22 mouse cellular contexts compared by ENCODE assay signal in the genomic region with DNA sequence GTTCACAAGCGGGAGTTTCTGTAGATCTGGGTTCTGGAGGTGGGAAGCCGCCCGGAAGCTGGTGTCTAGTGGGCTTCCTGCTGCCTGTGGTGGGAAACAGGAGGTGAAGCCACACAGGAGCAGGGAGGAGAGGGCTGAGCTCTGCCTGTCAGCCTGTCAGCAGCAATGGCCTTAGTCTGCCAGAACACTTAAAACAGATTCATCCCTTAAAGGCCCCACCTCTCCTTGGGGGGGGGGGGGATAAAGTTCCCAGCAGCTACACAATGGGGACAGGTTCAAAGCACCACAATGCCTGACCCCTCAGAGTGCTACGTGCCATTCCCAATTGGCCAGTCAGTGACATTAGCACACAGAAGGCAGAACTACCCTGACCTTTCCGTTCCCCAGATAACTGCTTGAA. TPM values are rescaled to one million over a fixed set of nuclear protein-coding genes. Genes with fewer than 3 reads are reported as not detected.
DNase-seq lines count a peak whose midpoint lies in the region; ATAC-seq and TF ChIP-seq lines count a peak whose summit lies in the region.
"Had no signal": no experiment of that assay in that cellular context is flagged by ENCODE, and none has a peak within 500 bp of the region (broad histone marks: within the 10 kb centered on the region; RNA-seq: fewer than 3 reads in every experiment).

No protein-coding gene starts in this region.

- no peak for TF ChIP-seq EP300 in lung, postnatal 0 days (IDR thresholded peaks at IDR 0.05)

- peaks cover 28% of the 10 kb centered on the region for H3K4me1 ChIP-seq in heart, embryonic 12.5 days (replicated peaks)
- no peaks in the 10 kb centered on the region for H3K4me1 ChIP-seq in lung, postnatal 0 days (ENCODE audit: insufficient read depth, low read depth, low read length)

- intact Hi-C loops in heart, postnatal 25 days (cut with DNase I): loop anchor here (5.0 kb wide), 1 partner anchor 50 kb away; no protein-coding TSS in a partner anchor

- H3K9me3 ChIP-seq in heart, embryonic 12.5 days (replicated peaks): no peaks in the 10 kb centered on the region
- H3K9me3 ChIP-seq in lung, postnatal 0 days (ENCODE audit: low read length): no peaks in the 10 kb centered on the region
- H3K9me3 ChIP-seq: embryonic facial prominence, embryonic 15.5 days; forebrain, embryonic 15.5 days; hindbrain, embryonic 13.5 days; liver, embryonic 13.5 days had no signal

- WGBS in heart, embryonic 12.5 days: 17% methylated on average over 5 of the region's 5 CpGs
- 22% methylated on average over 5 of the region's 5 CpGs for WGBS in lung, postnatal 0 days

- ATAC-seq in heart, embryonic 12.5 days (ENCODE audit: insufficient number of reproducible peaks, low FRiP score): peak; percentile 13; the same call in 1 of the 2 replicates
- ATAC-seq in lung, postnatal 0 days: no peak
- ATAC-seq in common myeloid progenitor, adult 5-6 weeks (replicated peaks; ENCODE audit: low read depth, poor library complexity, severe bottlenecking): peak; percentile 21; the same call in 1 of the 2 replicates
- ATAC-seq: forebrain, embryonic 15.5 days; inflammation-experienced regulatory T-cells, adult 6 months; midbrain, embryonic 16.5 days had no signal

- H3K4me3 ChIP-seq in heart, embryonic 12.5 days: no peak overlapping the region
- H3K4me3 ChIP-seq in lung, postnatal 0 days (ENCODE audit: low read depth, low read length): no peak overlapping the region
- H3K4me3 ChIP-seq: embryonic facial prominence, embryonic 15.5 days; forebrain, embryonic 15.5 days; hindbrain, embryonic 13.5 days; liver, embryonic 13.5 days; myocyte had no signal

- no peak for DNase-seq in heart, postnatal 25 days (ENCODE audit: low spot score)
- no peak for DNase-seq in lung, postnatal 0 days (ENCODE audit: low spot score)
- no peak for DNase-seq in lung, postnatal 14 days
- peak; percentile 48 to 61 for DNase-seq in natural killer cell, adult 2 months (ENCODE audit: low spot score in 2 of 2)
- DNase-seq in spleen, postnatal 10 days (ENCODE audit: low spot score in 2 of 2): no peak
- DNase-seq: cerebellum, adult 2 months; cerebellum, postnatal 36 days; gastrocnemius, postnatal 10 days; kidney, adult 18-20 months; kidney, postnatal 25 days; liver, embryonic 13.5 days; lung, embryonic 14.5 days; thymus, adult 18-20 months; thymus, postnatal 36 days had no signal

- H3K27ac ChIP-seq in heart, embryonic 12.5 days (ENCODE audit: poor library complexity, severe bottlenecking): no peak overlapping the region
- 0 out of 2 replicates have a peak overlapping the region, but pooled peaks have one; percentile 38 for H3K27ac ChIP-seq in lung, postnatal 0 days (ENCODE audit: low read length)
- H3K27ac ChIP-seq: embryonic facial prominence, embryonic 15.5 days; forebrain, embryonic 15.5 days; hindbrain, embryonic 13.5 days; liver, embryonic 13.5 days had no signal

- TF ChIP-seq CTCF in lung, postnatal 0 days (IDR thresholded peaks at IDR 0.05): no peak

- no peak overlapping the region for H3K4me2 ChIP-seq in heart, embryonic 12.5 days
- H3K4me2 ChIP-seq in lung, postnatal 0 days (replicated peaks; ENCODE audit: low read depth, low read length): no peak overlapping the region
- H3K4me2 ChIP-seq: embryonic facial prominence, embryonic 15.5 days; forebrain, embryonic 15.5 days; hindbrain, embryonic 13.5 days; liver, embryonic 13.5 days; lung, embryonic 14.5 days had no signal

- no peaks in the 10 kb centered on the region for H3K36me3 ChIP-seq in heart, embryonic 12.5 days
- no peaks in the 10 kb centered on the region for H3K36me3 ChIP-seq in lung, postnatal 0 days (ENCODE audit: insufficient read depth, low read length)
- H3K36me3 ChIP-seq: embryonic facial prominence, embryonic 15.5 days; forebrain, embryonic 15.5 days; hindbrain, embryonic 13.5 days; liver, embryonic 13.5 days had no signal

- peaks cover 37% of the 10 kb centered on the region for H3K27me3 ChIP-seq in heart, embryonic 12.5 days (replicated peaks)
- no peaks in the 10 kb centered on the region for H3K27me3 ChIP-seq in lung, postnatal 0 days (replicated peaks; ENCODE audit: insufficient read depth, low read length)
- H3K27me3 ChIP-seq: forebrain, embryonic 15.5 days had no signal

- H3K9ac ChIP-seq in heart, embryonic 12.5 days: no peak overlapping the region
- H3K9ac ChIP-seq in lung, postnatal 0 days (replicated peaks; ENCODE audit: low read depth): no peak overlapping the region
- H3K9ac ChIP-seq: embryonic facial prominence, embryonic 15.5 days; forebrain, embryonic 15.5 days; hindbrain, embryonic 13.5 days; liver, embryonic 13.5 days; lung, embryonic 14.5 days had no signal

RNA-seq across cellular contexts. Expression of gene Cmklr1, which starts 2.0 kb away (rescaled TPM):
- 1.4 and 1.8 TPM in 2 replicates for polyA plus RNA-seq in heart, embryonic 12.5 days (2016; fragmentation: Nextera tagmentation; extraction: Ambion mirVana)
- 10 to 100 TPM; 23.6 to 29.9 TPM for total RNA-seq in heart, postnatal 25 days (2021)
- polyA plus RNA-seq in lung, postnatal 0 days (2015; fragmentation: Nextera tagmentation; extraction: Ambion mirVana): 53.4 and 63.8 TPM in 2 replicates
- 0.27 TPM in 1 of 2 replicates, not detected in the other for total RNA-seq in common myeloid progenitor, adult 5-6 weeks (2017)

Comparison
In these comparisons a context has a peak if more than half of its experiments do, and no peak if none do; other contexts are left out.
1. DNase-seq: peak in natural killer cell, adult 2 months (2 of 2); none in heart, postnatal 25 days (single experiment), lung, postnatal 0 days (single experiment), lung, postnatal 14 days (single experiment) and spleen, postnatal 10 days (0 of 2).
2. RNA of gene Cmklr1, which starts 2.0 kb away (total RNA-seq): 23.6 to 29.9 TPM in heart, postnatal 25 days; 0.27 TPM in common myeloid progenitor, adult 5-6 weeks; every median in the first group is over 10 times any median in the second.